Mouse (Mus musculus) right cerebral cortex, postnatal 14 days (tissue): Measurements from ENCODE around the gene Cops6.

Experiments
- DNase-seq: peaks from one replicate; pipeline ENCODE4 v3.0.0; 2022

Cops6 gene

DNA sequence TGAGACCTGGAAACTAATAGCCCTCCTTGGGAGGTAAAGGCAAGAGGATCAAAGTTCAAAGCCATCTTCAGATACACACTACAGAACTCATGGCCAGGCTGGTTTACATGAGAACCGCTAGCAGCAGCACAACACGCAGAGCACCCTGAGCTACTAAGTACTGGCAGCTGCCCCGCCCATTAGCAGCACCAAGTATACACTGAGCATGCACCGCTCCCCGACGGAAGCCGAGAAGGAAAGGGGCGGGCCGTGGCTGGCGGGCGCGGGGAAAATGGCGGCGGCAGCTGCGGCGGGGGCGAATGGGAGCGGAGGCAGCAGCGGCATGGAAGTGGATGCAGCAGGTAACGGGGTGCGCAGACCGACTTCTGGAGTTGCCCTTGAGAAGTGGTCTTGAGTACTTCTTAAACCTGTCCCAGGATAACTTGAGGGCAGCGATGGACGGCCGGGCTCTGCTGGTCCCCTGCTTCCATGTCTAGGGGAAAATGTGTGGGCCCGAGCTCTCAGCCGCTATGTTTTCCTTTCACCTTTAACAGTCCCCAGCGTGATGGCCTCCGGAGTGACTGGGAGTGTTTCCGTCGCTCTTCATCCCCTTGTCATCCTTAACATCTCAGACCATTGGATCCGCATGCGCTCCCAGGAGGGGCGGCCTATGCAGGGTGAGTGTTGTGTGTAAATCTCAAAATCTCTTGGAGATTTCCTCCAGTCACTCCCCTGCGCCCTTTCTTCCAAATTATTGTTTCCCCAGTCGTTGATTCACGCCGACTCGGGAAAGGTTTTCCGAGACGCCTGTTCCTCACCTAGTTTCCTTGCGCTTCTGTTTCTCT is at the start of gene Cops6:
TSS of gene Cops6 (plus strand) at position 230 of the 824 bp plus-strand sequence.
- peak; percentile 92 for DNase-seq

GRCm38 (mm10) chr5:138116255-138117198 is 44.3 kb upstream of the Cops6 start, which contains the start of gene Zscan21:
Zscan21 (plus strand) TSS chr5:138116903.
- DNase-seq = peak; percentile 84

DNA sequence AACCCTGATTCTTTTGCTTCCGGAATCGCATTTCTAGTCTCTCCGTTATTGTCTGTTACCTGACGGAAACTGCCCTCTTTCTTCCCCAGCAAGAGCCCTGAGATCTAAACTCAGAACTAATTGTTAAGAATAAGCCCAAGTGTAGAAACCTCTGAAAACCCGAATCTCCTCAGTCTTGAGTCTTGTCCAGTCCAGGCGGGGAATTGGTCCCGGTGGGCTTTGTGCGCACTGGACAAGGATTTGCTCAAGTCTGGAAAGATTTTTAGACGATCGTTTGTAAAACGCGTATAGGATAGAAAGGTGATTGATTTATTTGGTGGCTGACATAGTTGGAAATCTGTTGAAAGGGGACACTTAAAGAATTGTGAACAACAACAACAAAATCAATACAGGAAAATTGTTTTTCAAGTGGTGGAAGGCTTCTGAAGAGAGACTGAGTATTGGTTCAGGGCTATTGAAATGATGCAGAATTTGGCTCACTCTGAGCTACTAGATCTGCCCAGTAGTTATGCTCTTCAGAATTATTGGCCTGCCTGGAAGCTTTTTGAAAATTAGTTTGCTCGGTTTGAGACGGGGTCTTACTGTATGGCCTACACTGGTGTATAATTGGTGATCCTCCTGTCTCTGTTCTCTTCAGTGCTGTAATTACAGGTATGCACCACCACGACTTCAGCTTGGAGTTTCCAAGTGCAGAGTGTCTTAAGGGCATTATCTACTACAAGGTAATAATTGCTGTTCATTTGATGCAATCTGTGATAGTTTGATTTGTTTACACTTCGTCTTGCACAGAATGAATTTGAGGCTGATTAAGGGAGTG is 43.5 kb upstream of the Cops6 start:
- no peak for DNase-seq

- no peak for DNase-seq
Measured at GRCm38 (mm10) chr5:138118041-138118440, 42.8 kb upstream of the Cops6 start.

DNA sequence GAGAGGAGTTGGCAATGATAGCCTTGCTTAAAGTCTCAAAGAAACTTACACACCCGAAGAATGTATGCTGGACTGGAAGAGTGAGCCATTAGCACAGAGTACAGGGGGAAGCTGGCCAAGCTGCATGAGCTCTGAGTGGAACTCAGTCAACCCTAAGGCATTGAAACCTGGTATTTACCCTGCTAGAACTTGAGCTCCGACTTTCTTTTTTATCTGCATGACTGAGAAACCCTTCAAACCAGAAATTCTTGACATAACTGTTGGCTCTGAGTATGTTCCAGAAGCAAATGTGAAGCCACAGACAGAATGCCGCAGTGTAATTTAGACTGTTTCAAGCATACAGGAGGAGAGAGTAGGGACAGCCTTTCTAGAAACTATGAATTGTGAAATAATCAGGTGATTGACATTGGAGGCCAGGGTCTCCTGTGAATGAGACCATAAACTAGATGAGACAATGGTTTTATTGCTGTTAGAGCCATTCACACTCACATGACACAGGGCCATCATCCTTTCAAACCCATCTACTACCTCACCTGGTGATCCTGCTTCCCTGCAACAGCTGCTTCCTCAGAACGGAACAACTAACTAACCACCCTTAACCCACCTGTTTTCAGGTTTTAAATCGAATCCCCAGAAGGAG is 28.3 kb upstream of the Cops6 start:
- DNase-seq = no peak

DNA sequence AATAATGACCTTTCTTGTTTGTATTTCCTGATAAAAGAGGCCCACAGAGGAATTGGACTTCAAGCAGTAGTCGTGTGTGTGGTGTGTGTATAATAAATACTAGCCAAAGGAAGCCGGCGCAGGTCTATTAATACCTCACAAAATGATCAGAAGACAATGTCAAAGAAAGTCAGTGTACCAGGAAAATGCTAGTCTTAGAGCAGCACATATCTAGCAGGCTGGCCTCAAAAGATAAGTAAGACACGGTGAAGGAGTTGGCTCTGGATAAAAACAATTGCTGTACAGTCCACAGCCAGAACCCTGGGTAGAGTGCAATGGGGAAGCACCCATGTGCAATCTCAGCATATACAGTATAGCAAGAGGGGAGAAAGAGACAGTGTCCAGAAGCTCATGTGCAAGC is 23.6 kb upstream of the Cops6 start:
- no peak for DNase-seq

DNA sequence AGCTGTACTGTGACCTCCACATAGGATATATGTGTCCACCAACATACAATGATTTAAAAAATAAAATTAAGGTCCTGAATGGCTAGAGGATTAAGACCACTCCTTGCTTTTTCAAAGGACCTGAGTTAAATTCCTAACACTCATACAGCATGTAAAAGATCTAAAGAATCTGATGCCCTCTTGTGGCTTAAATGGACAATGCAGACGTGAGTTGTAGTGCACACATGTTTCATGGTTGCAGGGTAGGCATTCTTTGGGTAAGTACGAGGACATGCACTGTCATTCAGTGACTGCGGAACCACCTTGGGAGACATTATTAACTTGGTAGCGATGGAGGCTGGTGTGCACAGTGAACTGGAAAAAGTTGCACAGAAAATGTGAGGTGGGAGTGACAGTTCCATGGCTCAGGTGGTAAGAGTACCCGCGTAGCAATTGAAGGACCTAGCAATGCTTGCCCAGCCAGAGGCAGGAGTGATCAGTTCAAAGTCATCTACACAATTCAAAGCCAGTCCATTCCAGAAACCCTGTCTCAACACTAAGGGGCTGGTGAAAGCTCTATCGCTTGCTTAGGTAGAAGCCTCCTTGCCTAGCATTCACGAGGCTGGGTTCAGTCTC is 22.8 kb upstream of the Cops6 start:
- DNase-seq = peak; percentile 8

DNA sequence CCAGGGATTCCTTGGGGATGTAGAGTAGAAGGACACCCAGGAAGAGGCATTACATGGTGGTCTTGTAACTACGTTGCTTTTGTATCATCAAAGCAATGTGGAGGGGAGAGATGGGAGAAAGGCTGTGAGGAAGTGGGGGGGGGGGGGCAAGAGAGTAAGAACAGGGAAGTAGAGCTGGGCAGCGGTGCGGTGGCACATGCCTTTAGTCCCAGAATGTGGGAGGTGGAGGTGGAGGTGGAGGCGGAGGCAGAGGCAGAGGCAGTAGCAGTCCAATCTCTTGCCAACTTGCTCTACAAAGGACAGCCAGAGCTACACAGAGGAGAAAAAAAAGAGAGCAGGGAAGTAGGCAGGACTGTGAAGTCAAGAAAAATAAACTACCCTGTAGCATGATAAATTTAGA is 22.3 kb upstream of the Cops6 start:
- DNase-seq = no peak

- no peak for DNase-seq
Measured at GRCm38 (mm10) chr5:138154390-138154789, 6.5 kb upstream of the Cops6 start.

- peak; percentile 80 for DNase-seq
Measured at GRCm38 (mm10) chr5:138155443-138155976, 5.4 kb upstream of the Cops6 start, which contains the start of gene Zfp113. Zfp113 (minus strand) TSS chr5:138155744.

GRCm38 (mm10) chr5:138160224-138160762 is 578 bp upstream of the Cops6 start:
- no peak for DNase-seq

DNA sequence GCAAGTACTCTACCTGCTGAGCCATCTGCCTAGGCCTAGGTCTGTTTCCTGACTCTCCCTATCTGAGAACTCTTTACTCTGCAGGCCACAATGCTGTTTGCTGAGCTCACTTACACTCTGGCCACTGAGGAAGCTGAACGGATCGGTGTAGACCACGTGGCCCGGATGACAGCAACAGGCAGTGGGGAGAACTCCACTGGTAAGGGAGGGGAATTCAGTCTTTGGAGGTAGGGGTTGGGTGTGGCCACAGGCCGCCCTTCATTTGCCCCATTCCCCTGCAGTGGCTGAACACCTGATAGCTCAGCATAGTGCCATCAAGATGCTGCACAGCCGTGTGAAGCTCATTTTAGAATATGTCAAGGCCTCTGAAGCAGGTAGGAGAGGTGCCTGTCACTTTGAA is 2.2 kb downstream of the Cops6 start:
- no peak for DNase-seq

- DNase-seq = no peak
Measured at GRCm38 (mm10) chr5:138163610-138164009, 2.7 kb downstream of the Cops6 start.

DNA sequence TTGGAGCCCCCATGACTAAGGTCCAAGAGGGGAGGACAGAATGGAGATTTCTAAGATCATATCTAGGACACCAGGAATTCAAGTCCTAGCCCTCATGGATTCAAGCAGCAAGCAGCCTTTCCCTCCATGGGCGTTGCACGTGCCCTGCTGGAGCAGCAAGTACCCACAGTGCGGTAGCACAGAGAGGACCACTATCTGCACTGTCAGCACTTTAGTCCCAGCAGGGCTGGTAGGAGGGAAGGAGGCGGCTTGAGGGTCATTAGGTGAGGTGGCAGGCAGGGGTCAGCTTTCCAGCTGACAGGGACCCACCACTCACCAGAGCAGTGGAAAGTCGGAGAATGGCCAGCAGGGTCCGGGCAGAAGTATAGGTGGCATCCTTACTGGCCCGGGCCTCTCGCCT is 4.7 kb downstream of the Cops6 start:
- DNase-seq = no peak

- DNase-seq = peak; percentile 97
Measured at GRCm38 (mm10) chr5:138170936-138171561, 10.2 kb downstream of the Cops6 start.

DNA sequence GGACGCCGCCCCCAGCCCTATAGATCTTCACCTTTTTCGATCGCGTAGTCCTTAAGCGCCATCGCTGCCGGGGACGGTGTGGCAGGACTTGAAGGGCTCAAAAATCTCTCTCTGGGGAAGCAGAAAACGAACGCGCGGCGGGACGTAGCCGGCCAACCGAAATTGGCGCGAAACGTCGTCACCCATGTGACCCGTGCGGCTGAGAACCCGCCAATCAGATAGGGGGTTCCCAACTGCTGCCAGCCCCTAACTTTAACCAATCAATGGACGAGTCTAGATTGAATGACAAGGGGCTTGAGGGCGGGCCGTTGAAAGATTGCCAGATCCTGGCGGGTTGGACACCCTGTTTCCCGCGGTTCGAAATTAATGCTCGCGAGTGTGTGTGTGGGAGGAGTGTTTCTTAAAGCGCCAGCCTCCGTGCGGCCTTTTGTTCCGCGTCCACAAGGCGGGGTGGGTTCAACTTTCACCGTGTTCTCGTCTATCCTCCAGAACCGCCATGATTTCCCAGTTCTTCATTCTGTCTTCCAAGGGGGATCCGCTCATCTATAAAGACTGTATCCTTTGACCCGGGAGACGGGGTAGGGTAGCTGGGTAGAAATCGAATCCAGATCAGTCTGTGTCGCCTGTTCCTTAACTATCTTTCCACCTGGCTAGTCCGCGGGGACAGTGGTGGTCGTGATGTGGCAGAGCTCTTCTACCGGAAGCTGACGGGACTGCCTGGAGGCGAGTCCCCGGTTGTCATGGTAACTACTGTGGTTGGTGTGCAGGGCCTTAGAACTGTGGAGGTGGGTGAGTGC is 11.0 kb downstream of the Cops6 start, which contains the start of the genes Ap4m1 and Mcm7:
TSS of gene Ap4m1 (plus strand) at position 308 of the 797 bp plus-strand sequence.
TSS of gene Mcm7 (minus strand) at position 728 of the 797 bp plus-strand sequence.
- DNase-seq = peak; percentile 96

GRCm38 (mm10) chr5:138173217-138173616 is 12.3 kb downstream of the Cops6 start:
- DNase-seq = no peak

- peak; percentile 75 for DNase-seq
Measured at GRCm38 (mm10) chr5:138186950-138187638, 26.2 kb downstream of the Cops6 start, which contains the start of the genes Taf6 and Cnpy4. Taf6 (minus strand) TSS chr5:138187451. Cnpy4 (plus strand) TSS chr5:138187485.
